Mouse (Mus musculus): ENCODE results near the gene Fgfr2. TPM values are rescaled to one million over a fixed set of nuclear protein-coding genes. Genes with fewer than 3 reads are reported as not detected.

Gene Fgfr2
- total RNA-seq, 4 experiments from 2014 or later = 1.1 to 1.9 (median 1.4) TPM

DNA sequence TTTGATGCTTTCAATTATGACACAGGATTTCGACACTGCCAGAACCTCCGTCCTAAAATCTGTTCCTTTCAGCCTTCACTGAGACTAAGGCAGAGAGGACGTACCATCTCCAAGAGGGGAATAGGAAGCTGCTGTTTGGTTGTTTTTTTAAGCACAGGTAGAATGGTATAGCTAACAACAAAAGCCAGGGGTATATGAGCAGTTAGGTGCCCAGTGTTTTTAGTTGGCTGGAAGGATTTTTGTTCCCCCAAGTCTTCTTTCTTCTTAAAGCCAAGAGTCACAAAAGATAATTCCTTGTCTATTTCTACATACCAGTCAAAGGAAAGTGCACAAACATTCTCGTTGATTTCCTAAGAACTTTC lies 2859.9 kb downstream of the Fgfr2 start:
- no peak for DNase-seq (ENCODE audit: low spot score)

DNA sequence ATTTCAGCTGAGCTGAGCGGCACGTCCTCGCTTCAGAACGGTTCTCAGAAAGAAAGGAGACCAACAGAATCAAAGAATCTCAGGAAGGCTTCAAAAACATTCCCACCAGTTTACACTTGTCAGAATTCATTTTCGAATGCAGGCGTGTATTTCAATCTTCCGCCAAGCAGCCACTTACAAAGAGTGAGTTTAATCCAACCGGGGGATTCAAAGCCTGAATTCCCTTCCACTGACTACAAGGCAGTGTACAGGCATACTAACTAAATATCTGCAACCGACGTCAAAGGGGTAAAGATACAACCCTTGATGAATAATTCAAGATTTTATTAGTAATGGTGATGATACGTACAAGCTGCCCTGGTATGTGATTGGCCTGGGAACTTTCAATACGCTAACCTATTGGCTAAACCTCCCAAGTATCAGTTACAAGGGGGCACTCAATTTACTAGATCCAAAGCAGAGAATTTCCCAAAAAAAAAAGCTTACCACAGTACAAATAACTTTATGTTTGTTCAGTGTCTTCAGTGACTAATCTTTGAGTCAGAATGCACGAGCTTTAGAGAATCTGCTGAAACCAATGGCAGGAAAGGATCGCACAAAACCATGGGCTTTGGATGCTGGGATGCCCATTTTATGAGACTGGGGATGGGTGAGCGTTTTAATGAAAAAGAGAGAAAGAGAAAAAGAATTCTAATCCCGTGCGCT lies 2860.5 kb downstream of the Fgfr2 start:
- no peak for DNase-seq (ENCODE audit: low spot score)

DNA sequence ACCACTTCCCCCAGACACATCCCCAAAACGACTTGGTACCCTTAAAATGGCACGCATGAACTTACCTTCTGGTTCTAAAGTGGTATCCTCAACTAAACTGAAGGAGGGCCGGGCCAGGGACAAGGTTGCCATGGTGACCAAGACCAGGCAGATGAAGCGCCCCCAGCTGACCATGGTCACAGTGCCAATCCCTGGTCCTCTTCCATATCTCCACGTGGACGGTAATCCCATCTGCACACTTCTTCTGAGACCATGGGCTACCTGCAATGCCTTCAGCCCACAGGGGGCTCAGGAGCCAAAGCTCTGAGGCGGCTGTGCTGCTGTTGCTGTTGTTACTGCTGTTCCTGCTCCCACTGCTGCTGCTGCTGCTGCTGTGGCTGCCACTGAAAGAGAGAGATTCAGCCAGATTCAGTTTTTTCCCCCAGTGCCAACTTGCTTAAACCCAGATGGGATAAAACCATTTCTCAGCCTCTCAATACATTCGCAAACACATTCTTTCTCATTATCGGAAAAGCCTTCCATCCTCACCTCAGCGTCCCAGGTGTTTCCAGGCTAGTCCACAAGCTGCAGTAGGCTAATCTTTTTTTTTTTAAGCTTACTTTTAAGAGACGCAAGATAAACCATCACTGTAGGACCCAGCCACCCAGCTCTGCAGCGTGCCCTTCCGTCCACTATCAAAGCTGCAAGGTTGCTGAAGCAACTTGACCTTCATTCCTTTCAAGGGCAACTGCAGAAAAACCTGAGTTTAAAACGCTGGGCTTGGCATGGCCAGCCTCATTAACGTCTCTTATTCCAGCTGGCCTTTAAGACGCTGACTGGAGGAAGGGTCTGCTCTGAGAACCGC lies 2861.2 kb downstream of the Fgfr2 start:
- DNase-seq (ENCODE audit: low spot score) = no peak

DNA sequence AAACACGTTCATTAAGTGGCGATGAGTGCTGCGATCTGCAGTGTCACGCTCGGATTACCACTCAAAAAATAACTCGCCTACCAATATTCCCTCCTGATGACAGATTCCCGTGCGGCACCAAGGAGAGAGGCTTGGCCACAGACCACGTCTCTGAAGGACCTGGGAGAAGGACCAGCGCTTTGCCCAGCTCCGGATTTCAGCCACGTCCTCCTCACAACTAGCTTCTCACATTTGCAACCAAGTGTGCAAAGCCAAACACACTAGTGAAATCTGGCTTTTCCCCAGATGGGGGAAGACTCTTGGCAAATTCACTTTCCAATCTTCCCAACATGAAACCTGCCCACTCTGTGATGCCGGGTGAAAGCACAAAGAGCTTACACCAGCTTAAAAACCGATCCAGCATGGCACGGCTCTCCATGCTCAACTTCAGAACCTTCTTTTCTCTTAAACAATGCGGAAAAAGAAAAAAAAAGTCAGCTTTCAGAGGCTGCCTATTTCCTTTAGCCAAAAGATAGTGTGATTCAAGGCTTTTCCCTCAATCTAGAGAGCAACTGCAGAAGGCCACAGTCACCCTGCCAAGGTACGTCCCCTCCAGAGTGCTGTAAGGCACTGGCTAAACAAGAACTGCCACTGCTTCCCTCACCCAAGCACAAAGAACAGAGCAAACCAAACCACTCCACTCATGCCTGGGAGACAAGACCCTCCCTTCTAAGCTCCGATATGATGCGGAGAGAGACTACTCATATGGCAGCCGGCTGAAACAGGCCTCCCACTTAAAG lies 2862.1 kb downstream of the Fgfr2 start:
- no peak for DNase-seq (ENCODE audit: low spot score)

DNA sequence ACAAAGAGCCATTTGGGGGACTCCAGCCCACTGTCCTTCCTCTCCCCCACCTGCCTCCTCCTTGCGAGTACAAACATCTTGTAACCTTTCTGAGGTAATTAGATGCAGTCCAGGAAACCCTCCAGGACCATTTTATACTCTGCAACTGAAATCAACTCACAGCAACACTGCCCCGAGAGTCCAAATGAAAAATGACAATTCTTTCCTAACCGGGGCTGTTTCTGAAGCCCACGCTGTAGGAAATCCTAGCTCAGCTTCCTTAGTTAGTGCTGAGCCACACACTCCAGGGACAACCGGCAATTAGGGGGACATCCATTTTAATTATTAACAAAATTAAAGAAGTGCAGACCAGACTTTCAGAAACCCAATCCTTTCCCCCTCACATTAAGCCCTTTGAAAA lies 2863.1 kb downstream of the Fgfr2 start:
- no peak for DNase-seq (ENCODE audit: low spot score)

DNA sequence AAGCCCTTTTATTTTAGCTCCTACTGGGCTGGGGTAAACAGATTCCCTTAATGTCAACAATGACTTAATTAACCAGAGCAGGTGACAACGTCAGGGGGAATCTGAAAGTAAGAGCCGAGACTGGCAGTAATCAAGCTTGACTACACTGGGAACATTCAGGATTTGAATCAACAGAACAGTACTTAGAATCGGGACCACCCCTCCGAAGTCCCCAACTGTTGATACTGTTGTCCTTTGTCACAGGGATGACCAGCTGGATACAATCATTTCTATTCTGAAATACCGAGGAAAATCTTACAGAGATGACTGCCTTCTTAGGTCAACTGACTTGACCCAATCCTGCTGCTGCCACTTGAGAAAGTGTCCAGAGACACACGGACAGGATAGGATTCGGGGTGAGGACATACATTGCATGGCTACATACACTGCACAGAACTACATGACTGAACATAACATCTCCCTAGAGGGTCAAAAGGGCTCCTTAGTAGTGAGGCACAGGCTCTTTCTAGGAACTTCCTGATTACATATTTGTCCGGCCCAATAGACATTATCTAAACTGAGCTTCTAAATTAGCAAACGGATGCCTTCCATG lies 2864.3 kb downstream of the Fgfr2 start:
- DNase-seq (ENCODE audit: low spot score) = no peak

DNA sequence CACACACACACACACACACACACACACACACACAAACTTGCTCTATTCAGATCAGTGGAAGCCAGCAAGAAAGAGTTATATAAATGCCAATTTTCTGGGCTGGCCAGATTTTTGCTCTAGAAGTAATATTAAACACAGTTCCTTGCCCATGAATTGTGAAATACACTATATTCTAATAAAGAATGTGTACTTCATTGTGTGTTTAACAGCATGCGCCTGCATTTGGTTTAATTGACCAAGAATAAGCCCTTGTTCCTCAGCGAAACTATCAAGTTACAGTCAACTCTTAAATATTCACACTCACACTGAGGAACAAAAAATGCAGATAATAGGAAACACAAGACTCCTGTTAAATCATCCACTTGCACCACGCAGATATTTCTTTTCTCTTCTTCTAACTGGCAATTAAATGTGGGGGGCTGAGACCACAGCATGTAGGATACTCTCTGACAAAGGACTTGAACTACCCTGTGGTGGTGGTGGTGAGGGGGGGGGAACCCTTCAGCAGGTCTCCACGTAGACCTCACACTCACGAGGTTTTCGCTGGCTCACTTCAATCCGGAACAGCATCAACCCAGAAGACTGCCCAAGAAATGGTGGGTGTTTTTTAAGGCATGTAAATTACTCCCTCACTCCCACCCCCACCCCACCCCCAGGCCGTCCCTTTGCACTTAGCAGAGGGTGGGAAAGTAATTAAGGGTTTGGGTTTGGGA lies 2865.0 kb downstream of the Fgfr2 start:
- DNase-seq (ENCODE audit: low spot score) = no peak

DNA sequence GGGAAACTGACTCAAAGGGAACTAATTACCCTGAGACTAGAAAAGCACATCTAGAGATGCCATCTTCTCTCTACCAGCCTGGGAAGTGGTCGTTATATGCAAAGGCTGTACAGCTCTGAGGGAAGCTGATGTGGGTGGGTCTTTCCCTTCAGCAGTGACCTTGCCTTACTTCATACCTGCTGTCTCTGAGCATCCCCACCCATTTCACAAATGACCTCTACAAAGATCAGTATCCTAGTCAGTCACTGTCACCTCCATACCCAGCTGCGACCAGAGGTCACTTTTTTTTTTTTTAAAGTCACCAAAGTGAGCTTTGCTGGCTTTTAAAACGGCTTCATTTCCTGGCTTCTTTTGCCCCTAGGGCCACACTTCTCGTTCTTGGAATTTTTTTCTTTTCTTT lies 2869.9 kb downstream of the Fgfr2 start:
- DNase-seq (ENCODE audit: low spot score) = no peak

DNA sequence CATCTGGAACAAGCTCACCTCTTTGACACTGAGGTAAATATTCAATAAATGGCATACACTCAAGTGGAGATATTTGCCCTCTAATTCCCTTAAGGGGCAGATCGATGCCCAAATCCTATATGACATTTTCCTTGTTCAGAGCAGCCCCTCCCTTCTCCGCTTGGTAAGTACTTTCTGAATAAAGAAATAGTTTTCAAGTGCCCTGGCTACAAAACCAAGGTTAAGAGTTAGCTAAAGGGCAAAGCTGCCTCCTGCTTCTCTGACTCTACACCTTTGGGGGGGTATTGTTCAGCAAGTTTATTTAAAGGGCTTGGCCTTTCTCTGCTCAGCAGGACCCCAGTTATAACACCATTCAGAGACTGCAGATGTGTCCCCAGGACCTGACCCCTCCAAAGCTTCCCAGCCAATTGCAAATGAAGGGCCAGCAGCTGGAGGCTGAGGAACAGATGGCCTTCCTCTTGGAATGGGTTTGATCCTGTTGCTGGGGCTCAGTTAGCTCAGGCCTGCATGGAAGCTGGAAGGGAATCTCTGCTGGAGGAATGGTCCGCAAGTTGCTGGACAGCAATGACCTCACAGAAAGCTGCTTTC lies 2871.1 kb downstream of the Fgfr2 start:
- DNase-seq (ENCODE audit: low spot score) = no peak

DNA sequence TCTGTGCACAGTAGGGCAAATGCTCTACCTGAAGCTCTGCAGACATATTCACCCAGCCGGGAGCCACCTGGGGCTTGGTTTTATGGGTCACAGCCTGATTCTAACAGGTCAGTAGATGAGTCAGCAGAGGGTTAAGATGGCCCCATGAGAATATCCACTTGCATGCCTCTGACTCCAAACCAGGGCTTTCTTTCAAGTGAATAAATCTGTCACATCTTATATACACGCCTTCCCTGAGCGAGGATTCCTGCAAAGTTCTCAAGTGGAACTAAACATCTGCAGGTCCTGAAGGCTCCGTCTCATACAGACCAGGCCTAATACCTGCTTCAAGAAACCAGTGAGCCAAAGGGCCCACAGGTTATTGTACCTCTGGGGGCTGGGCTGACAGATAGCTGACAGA lies 2872.2 kb downstream of the Fgfr2 start:
- DNase-seq (ENCODE audit: low spot score) = no peak

DNA sequence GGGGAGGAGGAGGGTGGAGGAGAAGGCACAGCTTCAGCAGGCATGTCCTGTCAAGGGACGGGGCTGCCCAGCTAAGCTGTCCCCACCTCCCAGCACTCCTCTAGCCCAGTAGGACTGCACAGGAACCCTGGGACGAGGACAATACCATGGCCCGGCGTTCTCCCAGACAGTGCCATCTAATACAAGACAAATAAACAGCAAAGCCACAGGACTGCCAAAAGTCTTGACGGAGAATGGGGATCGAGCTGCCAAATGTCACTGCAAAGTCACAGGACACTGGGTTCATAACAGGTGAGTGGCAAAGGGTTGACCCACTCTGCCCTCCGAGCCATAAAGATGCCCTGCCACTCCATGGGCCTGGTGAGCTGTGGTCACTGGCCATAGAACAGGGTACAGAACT lies 2874.7 kb downstream of the Fgfr2 start:
- DNase-seq (ENCODE audit: low spot score) = no peak

DNA sequence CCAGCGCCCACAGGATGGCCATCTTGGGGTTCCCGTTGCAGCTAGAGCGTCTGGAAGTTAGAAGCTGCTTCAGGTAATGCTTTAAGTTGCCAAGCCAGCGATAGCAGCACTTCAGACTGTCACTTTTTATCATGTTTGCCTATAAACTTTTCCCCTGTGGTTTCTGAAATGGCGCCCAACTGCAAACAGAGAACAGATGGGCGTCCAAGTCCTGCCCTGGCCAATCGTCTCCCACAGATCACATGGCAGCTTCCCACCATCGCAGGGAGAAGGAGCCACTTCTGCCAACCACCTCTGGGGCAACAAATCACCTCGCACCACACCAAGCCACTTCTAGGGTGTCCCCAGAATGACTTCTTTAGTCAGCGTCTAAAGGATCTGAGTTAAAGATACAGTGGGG lies 2875.3 kb downstream of the Fgfr2 start:
- no peak for DNase-seq (ENCODE audit: low spot score)

DNA sequence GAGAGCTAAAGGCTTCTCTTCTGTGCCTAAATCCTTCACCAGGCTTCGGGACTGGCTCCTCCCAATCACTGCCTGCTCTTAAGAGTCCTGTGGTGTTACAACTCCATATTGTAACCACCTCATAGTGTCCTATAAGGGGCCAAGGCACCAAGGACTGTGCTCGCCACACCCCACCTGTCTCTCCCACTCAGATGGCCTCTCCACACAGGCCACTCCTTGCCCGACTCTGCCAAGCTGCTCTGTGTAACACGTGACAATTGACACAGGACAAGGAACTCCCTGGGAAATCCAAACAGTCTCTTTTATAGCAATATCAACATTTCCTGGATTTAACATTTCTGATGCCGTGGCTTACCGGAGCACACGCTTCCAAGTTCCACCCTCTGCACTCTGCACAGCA lies 2876.7 kb downstream of the Fgfr2 start:
- DNase-seq (ENCODE audit: low spot score) = no peak

DNA sequence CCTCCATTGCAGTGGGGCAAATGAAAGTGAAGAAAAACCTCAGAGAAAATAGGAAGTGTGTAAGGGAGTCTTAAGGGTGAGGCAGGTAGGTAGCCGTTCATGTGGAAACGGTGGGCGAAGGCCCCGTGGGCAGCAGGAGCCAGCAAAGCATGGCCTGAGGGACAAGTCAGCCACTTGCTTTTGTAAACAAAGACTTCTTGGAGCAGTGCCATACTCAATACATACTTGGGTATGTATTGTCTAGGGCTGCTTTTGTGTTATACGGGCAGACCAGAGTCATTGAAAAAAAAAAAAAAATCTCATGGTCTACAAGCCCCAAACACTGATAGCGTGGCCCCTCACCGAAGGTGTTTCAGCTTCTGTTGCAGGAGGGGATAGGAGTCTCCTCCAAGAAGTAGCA lies 2878.6 kb downstream of the Fgfr2 start:
- no peak for DNase-seq (ENCODE audit: low spot score)

DNA sequence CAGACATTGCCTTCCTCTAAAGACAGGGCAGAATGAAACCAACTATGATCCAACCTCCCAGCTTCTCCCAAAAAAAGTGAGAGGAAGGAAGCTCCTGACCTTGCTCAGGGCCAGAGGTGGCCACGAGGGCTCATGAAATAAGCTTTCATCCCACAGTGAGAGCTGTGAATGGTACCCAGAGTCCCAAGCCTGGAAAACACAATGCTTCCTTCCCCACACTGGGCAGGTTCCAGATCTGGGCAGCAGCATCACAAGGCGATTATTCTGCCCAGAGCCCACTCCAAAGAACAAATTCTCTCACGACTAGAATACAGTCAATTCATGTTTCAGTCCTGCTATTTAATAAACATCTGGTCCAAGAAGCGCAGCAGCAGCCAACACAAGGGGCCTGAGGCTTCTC lies 2879.3 kb downstream of the Fgfr2 start:
- DNase-seq (ENCODE audit: low spot score) = no peak

DNA sequence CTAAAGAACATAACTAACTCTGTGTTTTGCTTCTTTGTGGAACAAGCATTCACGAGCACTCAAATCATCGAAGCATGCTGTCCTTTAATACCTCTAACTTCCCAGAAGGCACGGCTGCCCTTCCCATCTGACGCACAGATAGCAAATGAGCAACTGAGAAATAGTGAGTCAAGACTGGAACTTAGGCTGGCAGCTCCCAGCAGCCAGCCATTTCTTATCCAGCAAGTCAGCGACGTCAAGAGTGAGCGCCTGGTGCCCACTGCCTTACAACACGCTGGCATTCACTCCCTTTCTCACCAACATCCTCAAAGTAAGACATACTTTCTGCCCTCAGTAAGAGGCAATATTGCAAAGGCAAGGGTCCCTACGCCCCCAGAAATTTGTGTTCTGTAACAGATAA lies 2883.0 kb downstream of the Fgfr2 start:
- no peak for DNase-seq (ENCODE audit: low spot score)

DNA sequence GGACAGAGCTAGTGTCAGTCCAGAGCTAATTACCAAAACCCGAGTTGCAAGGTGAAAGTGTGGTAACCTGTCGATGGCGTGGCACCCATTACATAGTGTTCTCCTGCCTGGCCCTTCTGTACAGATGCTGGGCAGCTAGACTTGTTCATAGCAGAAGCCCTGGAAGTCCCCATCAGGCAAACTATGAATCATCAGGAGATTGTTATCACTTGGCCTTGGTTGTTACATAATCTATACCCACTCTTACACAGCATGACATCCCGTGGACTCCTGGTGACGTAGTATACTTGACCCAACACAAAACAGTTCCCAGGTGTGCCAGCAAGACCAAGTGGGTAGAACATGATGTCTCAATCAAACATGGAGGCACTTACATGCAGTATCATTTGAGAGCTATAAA lies 2885.9 kb downstream of the Fgfr2 start:
- no peak for DNase-seq (ENCODE audit: low spot score)

DNA sequence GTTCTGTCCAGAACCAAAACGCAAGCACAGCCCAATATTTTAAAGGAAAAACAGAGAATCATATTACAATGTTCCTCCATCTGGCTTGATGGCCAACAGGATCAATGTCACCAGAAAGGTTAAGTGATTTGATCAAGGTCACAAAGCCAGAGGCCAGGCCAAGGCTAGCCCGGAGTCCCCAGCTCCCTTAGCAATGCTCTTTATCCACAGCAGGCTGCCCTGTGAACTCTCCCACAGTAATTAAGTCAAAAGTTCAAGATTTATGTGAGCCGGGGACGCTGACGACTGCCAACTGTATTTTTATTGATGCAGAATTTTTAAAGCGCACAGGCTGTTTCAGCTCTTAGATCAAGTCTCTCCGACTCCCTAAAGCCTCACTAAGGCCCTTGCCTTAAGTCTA lies 2889.4 kb downstream of the Fgfr2 start:
- DNase-seq (ENCODE audit: low spot score) = no peak

DNA sequence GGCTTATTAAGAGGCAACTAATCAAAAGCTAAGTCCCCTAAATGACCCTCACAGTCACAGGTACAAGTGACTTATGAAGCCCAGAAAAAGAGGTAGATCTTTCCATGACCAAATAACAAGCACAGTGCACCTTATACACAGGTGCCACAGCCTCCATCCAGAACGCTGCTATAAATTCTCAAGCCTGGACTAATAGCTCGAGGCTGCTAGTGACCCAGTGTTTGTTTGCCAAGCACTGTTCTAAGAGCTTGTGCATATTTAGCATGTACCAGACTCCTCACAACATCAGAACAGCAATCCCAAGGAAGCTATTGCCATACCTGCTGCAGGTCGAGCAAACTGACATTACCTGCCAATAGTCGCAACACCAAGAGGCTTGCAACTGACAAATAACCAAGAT lies 2893.1 kb downstream of the Fgfr2 start:
- DNase-seq (ENCODE audit: low spot score) = no peak

DNA sequence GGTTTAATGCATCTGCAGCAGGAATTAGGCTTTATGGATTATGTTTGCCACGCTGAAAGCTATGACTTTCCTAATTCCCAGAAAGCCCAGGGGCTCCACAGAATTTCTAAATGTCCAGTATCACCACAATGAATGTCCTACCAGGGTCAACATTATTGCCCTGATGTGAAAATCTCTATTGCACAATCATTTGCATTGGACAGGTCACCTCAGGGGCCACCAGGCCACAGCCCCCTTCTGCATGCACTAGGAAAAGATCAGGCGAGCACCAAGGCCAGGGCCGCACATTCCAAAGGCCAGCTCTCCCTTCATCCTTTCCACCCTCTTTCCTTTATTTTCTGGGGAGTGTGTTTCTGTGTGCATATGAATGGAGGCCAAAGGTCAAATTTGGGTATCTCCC lies 2897.9 kb downstream of the Fgfr2 start:
- no peak for DNase-seq (ENCODE audit: low spot score)
